Mouse (Mus musculus): ENCODE measurements around the gene Zfp639.
A peak's percentile ranks its signal among the peaks of the same experiment; 100 is the strongest.

The Zfp639 gene

GRCm38 (mm10) chr3:32506366-32507225 is 3.5 kb upstream of the Zfp639 start:
- no peak for DNase-seq

GRCm38 (mm10) chr3:32508666-32509324 is 1.3 kb upstream of the Zfp639 start:
- DNase-seq, result peak; percentile 83

- peak; percentile 96 for DNase-seq
Observed at GRCm38 (mm10) chr3:32510375-32511190, 524 bp downstream of the Zfp639 start.

- peak; percentile 69 for DNase-seq
Observed at GRCm38 (mm10) chr3:32511191-32511550, 1.1 kb downstream of the Zfp639 start.

GRCm38 (mm10) chr3:32512686-32513284 is 2.7 kb downstream of the Zfp639 start:
- no peak for DNase-seq

GRCm38 (mm10) chr3:32513528-32513927 is 3.5 kb downstream of the Zfp639 start:
- DNase-seq, result no peak

GRCm38 (mm10) chr3:32527181-32527580 is 17.1 kb downstream of the Zfp639 start:
- DNase-seq, result no peak

GRCm38 (mm10) chr3:32529303-32529898 is 19.3 kb downstream of the Zfp639 start, which contains the start of gene Mfn1:
TSS of gene Mfn1 (plus strand) at chr3:32529465.
- DNase-seq, result peak; percentile 93

GRCm38 (mm10) chr3:32530041-32530440 is 20.0 kb downstream of the Zfp639 start:
- DNase-seq, result no peak

GRCm38 (mm10) chr3:32535692-32536091 is 25.6 kb downstream of the Zfp639 start:
- no peak for DNase-seq

GRCm38 (mm10) chr3:32537556-32537955 is 27.5 kb downstream of the Zfp639 start:
- peak; percentile 65 for DNase-seq

GRCm38 (mm10) chr3:32538091-32538490 is 28.0 kb downstream of the Zfp639 start:
- no peak for DNase-seq

- no peak for DNase-seq
Observed at GRCm38 (mm10) chr3:32553061-32553460, 43.0 kb downstream of the Zfp639 start.

- DNase-seq, result no peak
Observed at GRCm38 (mm10) chr3:32563401-32563800, 53.3 kb downstream of the Zfp639 start.

Data from cerebellum, adult 9-10 months (tissue).